Mouse (Mus musculus): ENCODE data around the gene Dbx1.

DNA sequence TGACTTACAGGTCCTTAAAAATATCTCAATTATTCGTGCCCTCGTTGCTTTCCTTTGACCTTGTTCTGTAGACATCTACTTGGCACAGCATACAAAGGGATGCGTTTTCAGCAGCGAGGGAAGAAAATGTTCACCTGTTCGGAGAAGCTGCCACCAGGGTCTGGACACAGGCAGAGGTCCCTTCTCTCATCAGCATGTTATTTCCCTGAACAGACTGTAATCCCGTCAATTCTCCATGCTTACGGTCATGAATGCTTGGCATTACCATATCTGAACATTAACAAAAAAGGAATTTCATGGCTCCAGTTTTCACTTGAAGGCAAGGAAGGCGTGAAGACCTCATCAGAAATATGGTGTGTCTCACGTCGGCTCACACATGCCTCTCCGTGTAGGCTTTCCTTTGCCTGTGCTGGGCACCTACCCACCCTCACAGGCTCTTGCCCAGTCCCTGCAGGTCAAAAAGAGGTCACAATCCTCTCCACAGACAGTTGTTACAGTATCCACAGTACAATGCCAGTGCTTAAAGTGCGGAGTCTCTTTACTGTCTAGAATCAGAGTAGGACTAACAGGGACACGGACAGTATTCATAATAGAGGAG is 31.7 kb upstream of the Dbx1 start:
- no peak for TF ChIP-seq GATA1 (IDR thresholded peaks at IDR 0.05; ENCODE audit: borderline replicate concordance, low read length)
- no peak for TF ChIP-seq CTCF (IDR thresholded peaks at IDR 0.05; ENCODE audit: low read depth, low read length)
- TF ChIP-seq TAL1 (conservative IDR thresholded peaks at IDR 0.05; ENCODE audit: low read depth, low read length), result no peak
- TF ChIP-seq POLR2AphosphoS5 (IDR thresholded peaks at IDR 0.05; ENCODE audit: insufficient replicate concordance, low read depth, low read length), result no peak
